Mouse (Mus musculus) kidney, adult 9 months (tissue): ENCODE results near the gene Tox3.

Experiments used
- DNase-seq: peaks from one replicate; pipeline ENCODE4 v3.0.0; 2022

The Tox3 gene

GRCm38 (mm10) chr8:90348178-90348925, at the start of gene Tox3:
Gene Tox3 (minus strand): TSS chr8:90348343.
- peak; percentile 25 for DNase-seq

DNA sequence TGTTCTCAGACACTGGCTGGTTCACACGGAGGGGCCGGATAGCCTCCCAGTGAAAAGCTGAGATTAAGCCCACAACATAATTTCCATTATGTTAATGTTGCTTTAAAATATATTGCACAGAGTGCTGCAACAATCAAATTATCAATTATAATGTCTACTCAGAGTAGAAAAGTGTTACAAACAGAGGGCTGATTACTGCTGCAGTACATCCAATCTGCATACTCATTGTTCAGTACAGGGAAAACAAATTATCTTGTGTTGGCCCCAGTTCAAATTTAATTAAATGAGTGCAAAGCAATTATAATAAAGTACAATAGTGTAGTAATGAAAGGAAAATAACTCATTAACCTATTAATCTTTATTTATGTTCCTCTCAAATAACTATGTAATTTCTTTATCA, 44.5 kb upstream of the Tox3 start:
- DNase-seq, result no peak

- DNase-seq, result no peak
Measured at GRCm38 (mm10) chr8:90391483-90392074, 43.4 kb upstream of the Tox3 start.

DNA sequence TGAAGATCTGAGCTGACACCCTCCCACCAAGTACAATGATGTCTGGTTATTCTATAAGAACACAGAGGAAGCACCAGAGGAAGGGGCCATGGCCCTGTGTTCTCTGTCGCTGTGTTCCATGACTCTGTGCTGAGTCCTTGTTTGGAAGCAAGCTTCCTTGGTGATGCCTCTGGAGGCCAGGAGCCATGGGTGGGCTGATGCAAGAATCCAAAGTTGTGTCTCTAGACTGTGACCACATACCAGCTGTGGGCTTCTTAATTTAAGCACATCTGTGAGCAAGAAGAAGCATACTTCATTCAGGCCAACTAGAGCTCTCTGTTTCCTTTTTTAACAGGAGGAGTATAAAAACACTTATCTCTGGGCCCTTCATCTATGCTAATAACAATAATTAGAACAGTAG, 42.7 kb upstream of the Tox3 start:
- no peak for DNase-seq

DNA sequence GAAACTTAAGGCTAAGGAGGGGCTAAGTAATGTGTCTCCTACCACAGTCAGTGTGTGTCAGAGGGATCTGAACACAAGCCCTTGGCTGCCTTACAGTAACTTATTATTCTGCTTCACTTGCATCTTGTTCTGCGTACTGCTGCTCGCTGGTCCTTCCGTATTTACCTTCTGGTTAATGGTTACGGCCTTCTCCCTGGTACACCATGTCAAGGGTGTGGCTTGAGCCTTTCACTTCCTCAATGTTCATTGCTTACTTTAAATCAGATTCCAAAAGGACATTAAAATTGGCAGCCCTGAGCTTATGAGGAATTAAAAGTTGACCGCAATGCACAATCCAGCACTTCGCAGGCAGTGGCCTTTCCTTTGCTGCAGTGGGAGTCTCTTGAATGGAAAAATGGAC, 30.9 kb upstream of the Tox3 start:
- DNase-seq, result no peak

- DNase-seq, result no peak
Measured at GRCm38 (mm10) chr8:90378036-90378435, 29.9 kb upstream of the Tox3 start.

DNA sequence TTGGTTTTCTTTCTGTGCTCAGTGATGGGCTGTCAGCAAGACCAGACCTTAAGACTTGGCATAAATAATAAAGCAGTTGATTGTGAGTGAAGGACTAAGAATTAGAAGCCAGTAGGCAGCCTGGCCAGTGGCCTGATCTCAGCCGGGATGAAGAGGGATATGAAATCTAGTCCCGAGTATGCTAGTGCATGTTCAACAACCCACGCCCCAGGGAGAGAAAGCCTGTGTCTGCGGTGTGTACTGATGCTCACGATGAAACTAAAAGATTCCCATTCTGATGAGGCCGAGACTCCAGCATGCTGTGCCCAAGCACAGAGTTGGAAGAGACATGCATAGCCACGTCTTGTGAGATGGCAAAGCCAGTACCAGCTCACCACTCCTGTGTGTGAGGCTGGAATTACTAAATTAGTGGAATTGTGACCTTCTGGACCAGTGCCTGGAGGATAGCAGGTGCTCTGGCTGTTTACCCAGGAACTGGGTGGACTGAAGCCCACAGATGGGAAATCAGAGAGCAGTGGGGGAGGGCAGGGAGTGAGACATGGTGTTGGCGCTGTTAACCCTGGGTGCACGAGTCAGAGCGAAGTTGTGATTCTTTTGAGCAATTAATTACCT, 23.6 kb upstream of the Tox3 start:
- DNase-seq, result peak; percentile 26

GRCm38 (mm10) chr8:90369876-90370275, 21.7 kb upstream of the Tox3 start:
- DNase-seq, result no peak

DNA sequence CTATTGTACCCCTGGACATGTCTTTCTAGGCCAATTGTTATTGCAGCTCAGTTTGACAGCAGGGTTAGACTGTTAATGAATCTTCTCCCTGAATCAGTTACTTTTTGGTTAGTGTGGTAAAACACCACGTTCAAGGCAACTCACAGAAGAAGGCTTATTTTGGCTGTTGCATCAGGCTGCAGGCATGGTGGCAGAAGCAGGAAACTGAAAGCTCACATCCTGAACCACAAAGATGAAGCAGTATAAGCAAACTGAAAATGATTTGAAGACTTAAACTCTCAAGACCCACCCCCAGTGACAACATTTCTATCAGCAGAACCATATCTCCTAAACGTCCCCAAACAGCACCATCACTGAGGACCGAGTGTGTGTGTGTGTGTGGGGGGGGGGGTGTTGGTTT, 8.6 kb upstream of the Tox3 start:
- DNase-seq, result no peak

DNA sequence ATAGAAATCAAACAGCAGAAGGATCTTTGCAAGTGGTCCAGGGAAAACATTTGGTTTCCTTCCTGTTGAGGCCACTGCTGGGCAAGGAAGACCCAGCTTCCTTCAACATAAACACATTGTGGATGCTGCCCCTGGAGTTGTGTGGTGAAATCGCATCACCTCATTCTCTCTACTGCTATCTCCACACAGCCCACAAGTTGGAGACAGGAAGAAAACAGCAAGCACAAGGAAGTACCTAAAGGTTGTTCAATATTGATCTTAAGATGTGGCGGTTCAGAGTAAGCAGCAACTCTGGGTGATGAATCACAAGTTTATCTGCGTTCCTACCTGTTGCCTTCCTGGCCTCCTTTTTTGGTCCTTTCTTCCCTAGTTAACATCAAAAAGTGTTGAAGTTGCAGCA, 6.6 kb upstream of the Tox3 start:
- DNase-seq, result no peak

- no peak for DNase-seq
Measured at GRCm38 (mm10) chr8:90353960-90354540, 5.9 kb upstream of the Tox3 start.

GRCm38 (mm10) chr8:90353499-90353898, 5.4 kb upstream of the Tox3 start:
- DNase-seq, result no peak

GRCm38 (mm10) chr8:90352991-90353390, 4.8 kb upstream of the Tox3 start:
- no peak for DNase-seq

DNA sequence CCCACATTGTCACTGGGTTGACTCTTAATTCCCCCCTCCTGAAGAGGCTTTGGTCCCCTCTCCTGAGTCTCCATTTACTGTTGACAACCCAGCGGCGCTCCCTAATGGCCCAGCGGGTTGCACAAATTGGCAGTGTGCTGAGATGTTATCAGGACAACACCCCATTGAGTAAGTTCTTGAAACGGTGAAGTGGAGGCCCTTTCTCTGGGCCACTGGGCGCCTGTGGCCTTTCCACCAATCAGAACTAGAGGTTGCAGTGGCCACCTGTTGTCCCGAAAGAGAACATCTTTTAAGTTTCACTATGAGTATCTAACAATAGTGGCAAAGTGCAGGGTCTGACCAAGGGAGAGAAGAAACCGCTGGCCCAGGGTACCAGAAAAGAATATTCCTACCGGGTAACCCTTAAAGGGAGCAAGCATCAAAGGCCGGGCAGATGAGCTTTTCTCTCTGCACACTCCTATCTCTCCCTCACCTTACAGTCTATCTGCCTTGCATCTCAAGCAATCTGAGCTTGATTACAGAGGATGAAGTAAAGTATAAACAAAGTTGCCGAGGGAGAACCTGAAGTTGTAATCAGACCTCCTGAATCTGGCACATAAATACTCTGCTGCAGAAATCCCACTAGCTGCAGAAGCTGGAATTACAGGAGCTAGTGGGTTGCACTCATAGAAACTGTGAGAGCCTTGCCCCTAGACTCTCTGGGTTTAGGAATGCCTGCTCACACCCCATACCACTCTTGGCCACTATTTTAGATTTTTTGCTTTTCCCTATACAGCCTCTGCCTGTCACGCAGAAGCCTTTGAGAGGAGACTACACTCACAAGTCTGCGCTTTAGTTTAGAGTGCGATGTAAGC, 1.8 kb upstream of the Tox3 start:
- peak; percentile 19 for DNase-seq

- DNase-seq, result no peak
Measured at GRCm38 (mm10) chr8:90348926-90349683, 962 bp upstream of the Tox3 start.

GRCm38 (mm10) chr8:90347581-90348177, 464 bp downstream of the Tox3 start:
- DNase-seq, result no peak

- no peak for DNase-seq
Measured at GRCm38 (mm10) chr8:90346880-90347535, 1.1 kb downstream of the Tox3 start.

DNA sequence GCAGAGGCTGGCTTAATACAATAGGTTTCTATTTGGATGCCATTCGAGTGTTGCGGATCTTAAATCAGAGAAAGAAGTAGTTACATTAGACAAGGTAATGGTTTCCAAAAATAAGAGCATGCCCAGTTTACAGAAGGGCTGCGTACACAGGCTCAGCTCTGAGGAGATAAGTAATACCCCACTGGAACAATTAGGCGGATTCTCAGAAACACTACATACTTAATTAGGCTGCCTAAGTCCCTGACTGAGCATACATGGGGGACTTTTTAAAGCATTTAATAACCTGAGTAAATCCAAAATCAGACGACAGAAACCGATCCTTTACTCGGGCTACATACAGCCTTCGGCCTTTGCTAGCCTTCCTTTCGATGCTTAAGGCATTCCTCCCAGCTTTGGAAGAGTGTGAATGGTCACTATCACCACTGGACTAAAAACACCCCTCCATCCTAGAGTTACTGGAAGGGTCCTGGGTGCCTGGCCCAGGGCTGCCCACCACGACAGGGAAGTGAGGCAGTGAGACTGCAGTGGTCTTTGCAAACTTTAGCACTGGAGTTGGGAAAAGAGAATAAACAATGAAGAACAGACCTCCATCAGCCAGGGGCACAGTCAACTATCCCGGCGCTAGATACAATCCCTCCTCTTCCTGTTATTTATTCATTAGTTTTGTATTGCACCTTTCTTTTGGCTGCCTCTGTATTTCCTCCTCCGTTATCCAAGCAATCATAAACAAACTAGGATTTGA, 1.8 kb downstream of the Tox3 start:
- DNase-seq, result no peak

DNA sequence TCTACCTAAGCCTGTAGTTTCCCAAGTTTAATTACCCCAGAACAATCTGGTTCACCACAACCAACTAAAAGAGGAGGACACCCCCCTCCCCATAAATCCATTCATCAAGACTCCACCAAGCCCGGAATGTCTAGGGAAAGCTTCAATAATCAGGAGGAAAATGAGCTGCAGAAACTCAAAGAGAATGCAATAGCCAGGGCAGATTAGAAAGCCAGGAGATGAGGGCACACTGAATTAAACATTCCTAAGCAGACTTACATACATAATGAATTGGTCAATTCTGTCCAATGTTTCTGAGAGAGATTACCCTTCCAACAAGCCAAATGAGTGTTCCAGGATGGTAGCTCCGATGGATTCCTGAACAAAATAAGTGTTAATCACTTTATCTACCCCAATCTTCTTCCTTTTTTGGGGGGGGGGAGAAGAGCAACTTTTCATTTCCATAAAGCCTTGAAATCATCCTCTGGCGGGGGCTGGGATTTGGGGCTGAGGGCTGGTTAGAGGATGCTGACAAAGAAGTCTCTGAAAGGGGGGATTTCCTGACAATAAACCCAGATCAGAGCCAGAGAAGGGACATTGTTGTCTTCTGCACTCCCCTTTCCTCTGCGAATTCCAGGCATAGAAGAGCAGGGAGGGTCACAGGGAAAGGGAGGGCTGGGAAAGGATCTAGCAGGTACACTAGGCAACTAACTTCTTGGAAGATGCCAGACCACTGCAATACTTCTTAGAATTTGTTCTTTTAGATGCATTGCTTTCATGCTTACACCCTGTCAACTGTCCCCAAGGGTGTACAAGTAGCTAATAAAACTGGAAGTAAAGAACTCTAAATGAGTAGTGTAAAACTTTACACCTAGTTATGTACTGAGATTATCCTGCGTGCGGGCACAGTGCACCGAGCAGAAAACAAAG, 17.5 kb downstream of the Tox3 start:
- no peak for DNase-seq
